Mouse (Mus musculus): Measurements from ENCODE around the gene Cep85l.

GRCm38 (mm10) chr10:53339045-53339444 lies 40.7 kb downstream of the Cep85l start:
- TF ChIP-seq POLR2A (IDR thresholded peaks at IDR 0.05; ENCODE audit: low read depth, low read length) (no peak), CTCF (IDR thresholded peaks at IDR 0.05; ENCODE audit: extremely low read depth, insufficient read length, insufficient replicate concordance, low read depth, low read length) (no peak)
